Mouse (Mus musculus): Measurements from ENCODE around the gene Batf3.

- TF ChIP-seq POLR2A (IDR thresholded peaks at IDR 0.05; ENCODE audit: control insufficient read depth, extremely low read depth, insufficient read depth, low read length, poor library complexity) = no peak
- TF ChIP-seq CTCF (IDR thresholded peaks at IDR 0.05; ENCODE audit: borderline replicate concordance, control insufficient read depth, extremely low read depth, insufficient read depth, low read length, poor library complexity) = no peak
These were observed 33.9 kb upstream of the Batf3 start for GRCm38 (mm10) chr1:191063700-191064099.

Measured in thymus, adult 2 months (tissue).